Mouse (Mus musculus): ENCODE data around the gene St6galnac5.
"Not testable (repeated sequence)": the region's sequence is repeated elsewhere in the genome, so short reads cannot be mapped to it uniquely, and the experiment has no call there.

St6galnac5 gene

GRCm38 (mm10) chr3:152788301-152788953, 193.6 kb downstream of the St6galnac5 start:
- DNase-seq (ENCODE audit: low read depth), result not testable (repeated sequence)

GRCm38 (mm10) chr3:152784353-152784752, 197.7 kb downstream of the St6galnac5 start:
- not testable (repeated sequence) for DNase-seq (ENCODE audit: low read depth)

- DNase-seq (ENCODE audit: low read depth), result peak; percentile 84
Measured at GRCm38 (mm10) chr3:152783792-152784191, 198.3 kb downstream of the St6galnac5 start.

GRCm38 (mm10) chr3:152779819-152780218, 202.2 kb downstream of the St6galnac5 start:
- DNase-seq (ENCODE audit: low read depth), result no peak

- no peak for DNase-seq (ENCODE audit: low read depth)
Measured at GRCm38 (mm10) chr3:152776872-152777540, 205.0 kb downstream of the St6galnac5 start.

- no peak for DNase-seq (ENCODE audit: low read depth)
Measured at GRCm38 (mm10) chr3:152776363-152776762, 205.7 kb downstream of the St6galnac5 start.

- DNase-seq (ENCODE audit: low read depth), result no peak
Measured at GRCm38 (mm10) chr3:152770056-152770455, 212.0 kb downstream of the St6galnac5 start.

- no peak for DNase-seq (ENCODE audit: low read depth)
Measured at GRCm38 (mm10) chr3:152767485-152767884, 214.6 kb downstream of the St6galnac5 start.
